In the genomic region with DNA sequence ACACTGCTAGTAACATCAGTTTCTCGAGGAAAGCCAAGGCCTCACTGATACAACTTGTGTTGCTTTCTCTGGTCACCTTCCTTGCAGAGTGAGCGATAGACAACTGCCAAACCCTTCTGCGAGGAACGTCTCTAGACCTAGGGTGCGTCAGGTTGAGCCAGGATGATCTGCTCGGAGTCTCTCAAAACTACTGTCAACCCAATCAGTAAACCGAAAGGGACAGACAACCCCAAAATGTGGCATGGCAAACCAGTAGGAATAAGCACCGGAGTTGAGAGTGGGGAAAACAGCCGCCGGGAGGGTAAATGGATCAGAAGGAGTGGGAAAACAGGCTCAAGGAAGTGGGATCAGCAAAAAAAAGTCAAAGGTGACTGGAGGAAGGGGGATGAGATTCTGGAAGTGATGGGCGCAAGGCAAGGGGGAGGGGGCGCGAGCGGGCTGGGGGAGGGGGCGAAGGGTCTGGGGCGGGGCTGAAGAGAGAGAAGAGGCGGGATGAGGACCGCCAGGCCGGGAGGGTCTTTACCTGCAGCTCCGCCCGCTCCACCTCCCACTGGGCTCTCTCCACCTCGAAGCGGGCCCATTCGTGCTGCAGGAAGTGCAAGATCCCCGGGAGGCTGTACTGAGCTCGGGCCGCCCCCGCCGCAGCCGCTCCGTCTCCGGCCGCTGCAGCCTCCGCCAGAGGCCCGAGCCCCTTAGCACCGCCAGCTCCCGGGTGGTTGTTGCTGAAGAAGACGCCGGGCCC, we compare ENCODE assay signal across 8 mouse cellular contexts. TPM values are rescaled to one million over a fixed set of nuclear protein-coding genes. Genes with fewer than 3 reads are reported as not detected.
A peak's percentile ranks its signal among the peaks of the same experiment; 100 is the strongest.
DNase-seq lines count a peak whose midpoint lies in the region; ATAC-seq and TF ChIP-seq lines count a peak whose summit lies in the region.

No protein-coding gene starts in this region.

- H3K27ac ChIP-seq in bone marrow macrophage, adult 2 months (ENCODE audit: insufficient read depth, low read depth, low read length): peak overlapping the region; percentile 68
- H3K27ac ChIP-seq in hindbrain, embryonic 16.5 days (ENCODE audit: low read depth, low read length): peak overlapping the region; percentile 91
- peak overlapping the region; percentile 96 for H3K27ac ChIP-seq in liver, embryonic 16.5 days (ENCODE audit: low read length)

- peak overlapping the region; percentile 89 for H3K4me2 ChIP-seq in hindbrain, embryonic 16.5 days (ENCODE audit: low read length)
- H3K4me2 ChIP-seq in liver, embryonic 16.5 days (ENCODE audit: low read depth, low read length): peak overlapping the region; percentile 77

- no peak for TF ChIP-seq CTCF in bone marrow macrophage, adult 2 months (IDR thresholded peaks at IDR 0.05; ENCODE audit: low read depth, low read length)

- intact Hi-C loops in gastrocnemius, postnatal 14 days (cut with DNase I; ENCODE audit: low total_unique reads): no loop called here

- H3K9ac ChIP-seq in hindbrain, embryonic 16.5 days (ENCODE audit: low read depth, low read length): peak overlapping the region; percentile 98
- peak overlapping the region; percentile 98 for H3K9ac ChIP-seq in liver, embryonic 16.5 days (ENCODE audit: low read depth, low read length)

- H3K36me3 ChIP-seq in erythroblast, embryonic 14.5 days (ENCODE audit: control insufficient read depth): peaks cover 4% of the 10 kb centered on the region
- H3K36me3 ChIP-seq in hindbrain, embryonic 16.5 days (ENCODE audit: control insufficient read depth, insufficient read depth, low read length): no peaks in the 10 kb centered on the region
- H3K36me3 ChIP-seq in liver, embryonic 16.5 days (ENCODE audit: control insufficient read depth, insufficient read depth): no peaks in the 10 kb centered on the region

- no peaks in the 10 kb centered on the region for H3K9me3 ChIP-seq in erythroblast, embryonic 14.5 days (ENCODE audit: control insufficient read depth, low read length)
- no peaks in the 10 kb centered on the region for H3K9me3 ChIP-seq in hindbrain, embryonic 16.5 days (ENCODE audit: control insufficient read depth, low read length)
- H3K9me3 ChIP-seq in liver, embryonic 16.5 days (replicated peaks; ENCODE audit: control insufficient read depth, low read length): no peaks in the 10 kb centered on the region

- 0 out of 2 replicates have a peak, but pooled peaks have one; percentile 0 for ATAC-seq in hindbrain, embryonic 16.5 days
- peak; percentile 62 for ATAC-seq in liver, embryonic 16.5 days (ENCODE audit: low read depth)
- peak; percentile 4; the same call in 1 of the 2 replicates for ATAC-seq in neutrophil, adult 5-6 weeks (ENCODE audit: extremely low read depth, insufficient number of reproducible peaks, low FRiP score, poor library complexity, severe bottlenecking)

- peak; percentile 5 for DNase-seq in gastrocnemius, adult 18-20 months (ENCODE audit: low spot score)
- DNase-seq in gastrocnemius, postnatal 14 days: no peak
- DNase-seq in B cell, adult 2 months: peak; percentile 13 to 19

- no peaks in the 10 kb centered on the region for H3K27me3 ChIP-seq in erythroblast, embryonic 14.5 days (ENCODE audit: control insufficient read depth)
- no peaks in the 10 kb centered on the region for H3K27me3 ChIP-seq in hindbrain, embryonic 16.5 days (replicated peaks; ENCODE audit: control insufficient read depth, insufficient read depth, low read length)
- H3K27me3 ChIP-seq in liver, embryonic 16.5 days (ENCODE audit: control insufficient read depth, insufficient read depth, low read depth, low read length): no peaks in the 10 kb centered on the region

- H3K4me3 ChIP-seq in bone marrow macrophage, adult 2 months (ENCODE audit: insufficient read depth, low read length): peak overlapping the region; percentile 78
- peak overlapping the region; percentile 95 for H3K4me3 ChIP-seq in erythroblast, embryonic 14.5 days (replicated peaks)
- peak overlapping the region; percentile 98 for H3K4me3 ChIP-seq in hindbrain, embryonic 16.5 days (ENCODE audit: low read length)
- peak overlapping the region; percentile 96 for H3K4me3 ChIP-seq in liver, embryonic 16.5 days (ENCODE audit: low read depth, low read length)

- under 1% methylated on average over 33 of the region's 39 CpGs for WGBS in hindbrain, embryonic 16.5 days
- under 1% methylated on average over 37 of the region's 39 CpGs for WGBS in liver, embryonic 16.5 days (ENCODE audit: insufficient replicate concordance)

- TF ChIP-seq POLR2A in bone marrow macrophage, adult 2 months (IDR thresholded peaks at IDR 0.05; ENCODE audit: borderline replicate concordance, low read depth, low read length): no peak

- peaks cover 11% of the 10 kb centered on the region for H3K4me1 ChIP-seq in bone marrow macrophage, adult 2 months (ENCODE audit: control insufficient read depth, insufficient read depth, low read length)
- H3K4me1 ChIP-seq in erythroblast, embryonic 14.5 days (ENCODE audit: control insufficient read depth): peaks cover 28% of the 10 kb centered on the region
- peaks cover 14% of the 10 kb centered on the region for H3K4me1 ChIP-seq in hindbrain, embryonic 16.5 days (ENCODE audit: control insufficient read depth, insufficient read depth, low read depth, low read length)
- H3K4me1 ChIP-seq in liver, embryonic 16.5 days (ENCODE audit: control insufficient read depth, low read depth, low read length): peaks cover 18% of the 10 kb centered on the region

RNA-seq across cellular contexts. Expression of gene Strn, which starts 1.1 kb away (rescaled TPM):
- total RNA-seq in gastrocnemius, adult 18-20 months (2021): 1 to 10 TPM; 6.0 to 6.1 TPM
- 10 to 100 TPM in 1 of 2 experiments, 1 to 10 TPM in 1; 9.0 to 10.1 TPM for total RNA-seq in gastrocnemius, postnatal 14 days (2021)
- 16.0 and 18.7 TPM in 2 replicates for polyA plus RNA-seq in bone marrow macrophage, adult 2 months (2012; ENCODE audit: insufficient read depth, insufficient read length, missing spikeins)
- polyA plus RNA-seq in erythroblast, embryonic 14.5 days (2012): 0.02 and 0.07 TPM in 2 replicates
- polyA plus RNA-seq in hindbrain, embryonic 16.5 days (2015; fragmentation: Nextera tagmentation; extraction: Ambion mirVana): 4.3 and 5.8 TPM in 2 replicates
- polyA plus RNA-seq in liver, embryonic 16.5 days (2015; fragmentation: Nextera tagmentation; extraction: Ambion mirVana): 2.6 and 2.8 TPM in 2 replicates
- 41.8 and 51.0 TPM in 2 replicates for total RNA-seq in neutrophil, adult 5-6 weeks (2017)

Comparison
In these comparisons a context has a peak if more than half of its experiments do, and no peak if none do; other contexts are left out.
1. ATAC-seq: peak in every context shown above with its lines; median percentile 62 in liver, embryonic 16.5 days; 4 in neutrophil, adult 5-6 weeks; 0 in hindbrain, embryonic 16.5 days.